Mouse (Mus musculus): ENCODE measurements around the gene Chchd6.
A peak's percentile ranks its signal among the peaks of the same experiment; 100 is the strongest.

The Chchd6 gene

GRCm38 (mm10) chr6:89454437-89454836 lies 141.0 kb downstream of the Chchd6 start:
- DNase-seq (ENCODE audit: low read depth, low spot score) = no peak

DNA sequence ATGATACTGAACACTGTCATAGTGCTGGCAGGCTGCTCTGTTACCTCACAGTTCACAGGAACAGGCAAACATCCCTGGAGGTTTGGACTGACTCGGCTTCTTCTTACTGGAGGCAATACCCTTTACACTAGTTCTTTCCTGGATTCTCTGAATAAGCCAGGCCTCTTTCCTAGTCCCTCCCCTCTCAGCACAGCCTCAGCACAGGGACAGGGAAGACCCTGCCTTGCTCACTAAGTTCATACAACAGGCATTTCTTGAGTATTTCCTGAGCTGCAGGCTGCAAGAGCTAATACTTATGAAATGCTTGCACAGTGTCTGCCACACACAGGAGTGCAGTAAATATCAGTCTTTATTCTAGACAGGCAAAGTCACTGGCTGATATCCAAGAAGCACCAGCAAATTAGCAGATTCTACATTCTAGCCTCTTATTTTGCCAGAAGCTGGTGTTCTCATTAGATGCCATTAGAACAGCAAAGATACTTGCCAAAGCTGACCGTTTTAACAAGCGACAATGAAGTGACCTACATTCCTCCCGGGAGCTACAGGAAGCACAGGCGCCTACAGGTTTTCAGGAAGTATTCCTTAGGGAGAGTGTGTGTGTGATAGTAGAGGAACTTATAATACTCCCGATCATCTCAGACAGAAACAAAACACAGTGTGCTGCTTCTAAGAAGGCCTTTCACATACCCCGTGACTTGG lies 142.3 kb downstream of the Chchd6 start:
- DNase-seq (ENCODE audit: low read depth, low spot score) = no peak

GRCm38 (mm10) chr6:89452356-89452755 lies 143.1 kb downstream of the Chchd6 start:
- no peak for DNase-seq (ENCODE audit: low read depth, low spot score)

DNA sequence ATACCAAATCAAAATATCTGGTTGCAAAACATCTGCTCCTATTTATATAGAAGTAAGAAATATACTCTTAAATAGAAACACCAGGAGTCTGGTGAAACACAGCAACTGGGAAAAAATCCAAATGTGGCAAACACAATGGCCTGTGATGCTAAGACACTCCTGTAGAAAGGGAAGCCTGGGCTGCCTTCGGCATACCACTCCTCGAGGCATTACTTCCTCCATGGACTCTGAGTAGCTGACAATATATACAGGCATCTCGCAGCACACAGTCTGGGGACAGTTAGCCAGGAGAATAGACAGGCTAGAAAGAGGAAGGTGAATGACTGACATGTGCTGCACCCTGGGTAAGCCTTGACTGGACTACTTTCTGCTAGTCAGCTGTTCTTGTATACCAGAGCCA lies 146.7 kb downstream of the Chchd6 start:
- DNase-seq (ENCODE audit: low read depth, low spot score) = no peak

- DNase-seq (ENCODE audit: low read depth, low spot score) = no peak
Measured at GRCm38 (mm10) chr6:89440671-89441070, 154.8 kb downstream of the Chchd6 start.

GRCm38 (mm10) chr6:89431920-89432482 lies 163.5 kb downstream of the Chchd6 start:
- DNase-seq (ENCODE audit: low read depth, low spot score) = no peak

DNA sequence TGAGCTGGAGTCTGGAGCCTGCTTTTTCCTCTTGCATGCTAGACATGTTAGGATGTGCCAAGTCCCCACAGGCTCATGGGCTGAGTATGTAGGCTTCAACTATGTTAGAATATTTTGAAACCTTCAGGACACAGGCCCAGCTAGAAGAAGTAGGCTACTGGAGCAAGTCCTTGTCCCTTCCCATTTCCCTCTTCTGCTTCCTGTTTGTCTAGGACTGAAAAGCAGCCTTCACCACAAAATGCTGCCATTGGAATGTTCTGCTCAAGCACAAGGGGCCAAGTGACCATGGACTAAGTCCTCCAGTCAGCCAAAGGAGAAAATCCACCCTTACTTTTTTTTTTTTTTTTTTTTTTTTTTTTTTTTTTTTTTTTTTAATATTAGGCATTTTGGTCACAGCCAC lies 164.7 kb downstream of the Chchd6 start:
- no peak for DNase-seq (ENCODE audit: low read depth, low spot score)

DNA sequence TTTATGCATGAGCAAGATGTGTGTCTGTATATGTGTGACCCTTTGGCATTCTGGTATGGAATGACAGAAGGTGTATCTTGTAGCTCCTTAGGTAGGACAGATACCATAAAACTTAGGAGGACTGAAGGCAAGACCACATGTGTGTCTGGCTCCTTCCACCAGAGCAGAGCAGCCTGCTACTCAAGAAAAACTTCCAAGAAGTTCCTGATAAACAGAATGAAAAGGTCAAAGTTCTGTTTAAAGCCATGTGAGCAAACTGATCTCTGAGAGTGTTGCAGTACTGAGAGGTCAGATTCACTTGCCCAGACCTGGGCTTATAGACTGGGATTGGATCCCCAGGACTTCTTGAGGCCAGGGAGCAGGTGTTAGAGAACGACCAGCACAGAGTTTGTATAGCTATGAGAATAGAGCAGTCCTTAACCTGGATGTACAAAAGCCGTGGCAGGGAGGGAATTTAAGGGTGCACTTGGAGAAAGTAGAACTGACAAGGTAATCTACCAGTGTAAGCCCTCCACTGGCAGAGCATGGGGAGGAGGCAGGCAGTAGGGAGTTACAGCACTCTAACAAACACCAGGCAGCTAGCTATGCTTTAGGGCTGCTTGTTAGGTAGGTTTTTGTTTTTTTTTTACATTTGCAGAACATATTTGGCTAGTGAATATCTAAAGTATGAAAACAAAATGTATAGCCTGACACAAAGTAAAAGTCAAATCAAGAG lies 166.6 kb downstream of the Chchd6 start:
- DNase-seq (ENCODE audit: low read depth, low spot score) = no peak

GRCm38 (mm10) chr6:89424461-89424860 lies 171.0 kb downstream of the Chchd6 start:
- DNase-seq (ENCODE audit: low read depth, low spot score) = no peak

DNA sequence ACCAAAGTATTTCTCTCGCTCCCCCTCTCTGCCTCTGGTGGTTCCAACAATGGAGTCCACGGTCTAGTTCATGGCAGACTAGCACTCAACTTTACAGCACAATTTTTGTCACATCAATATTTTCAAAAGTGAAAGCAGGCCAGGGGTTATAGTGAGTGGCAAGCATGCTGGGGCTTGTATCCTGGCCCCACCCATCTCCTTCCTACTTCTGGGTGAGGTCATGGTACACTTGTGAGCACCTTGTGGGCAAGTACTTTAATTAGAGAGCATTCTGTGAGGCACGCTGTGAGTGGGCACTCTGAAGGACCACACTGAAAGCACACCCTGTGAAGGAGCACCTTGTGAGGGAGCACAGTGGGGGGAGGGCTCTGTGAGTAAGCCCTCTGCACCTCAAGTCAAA lies 172.8 kb downstream of the Chchd6 start:
- no peak for DNase-seq (ENCODE audit: low read depth, low spot score)

- DNase-seq (ENCODE audit: low read depth, low spot score) = no peak
Measured at GRCm38 (mm10) chr6:89421922-89422321, 173.5 kb downstream of the Chchd6 start.

- no peak for DNase-seq (ENCODE audit: low read depth, low spot score)
Measured at GRCm38 (mm10) chr6:89421503-89421902, 173.9 kb downstream of the Chchd6 start.

DNA sequence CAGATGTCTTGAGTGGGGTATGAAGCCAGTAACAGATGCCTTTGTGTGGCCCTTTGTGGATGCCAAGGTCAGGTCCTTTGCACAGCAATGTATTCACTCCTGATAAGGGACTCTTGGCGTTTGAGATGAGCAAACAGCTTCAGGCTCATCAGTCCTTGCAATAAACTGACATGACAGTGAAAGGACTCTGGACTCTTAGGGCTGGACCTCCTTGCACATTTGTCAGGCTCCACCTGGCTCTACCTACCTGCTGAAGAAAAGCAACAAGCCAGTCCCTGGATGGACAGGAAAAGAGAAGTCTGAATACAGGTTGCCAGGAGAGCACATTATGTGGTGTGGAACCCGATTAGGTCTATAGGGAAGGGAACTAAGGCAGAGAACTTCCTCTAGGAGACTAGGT lies 174.7 kb downstream of the Chchd6 start:
- no peak for DNase-seq (ENCODE audit: low read depth, low spot score)

- DNase-seq (ENCODE audit: low read depth, low spot score) = no peak
Measured at GRCm38 (mm10) chr6:89420110-89420509, 175.3 kb downstream of the Chchd6 start.

DNA sequence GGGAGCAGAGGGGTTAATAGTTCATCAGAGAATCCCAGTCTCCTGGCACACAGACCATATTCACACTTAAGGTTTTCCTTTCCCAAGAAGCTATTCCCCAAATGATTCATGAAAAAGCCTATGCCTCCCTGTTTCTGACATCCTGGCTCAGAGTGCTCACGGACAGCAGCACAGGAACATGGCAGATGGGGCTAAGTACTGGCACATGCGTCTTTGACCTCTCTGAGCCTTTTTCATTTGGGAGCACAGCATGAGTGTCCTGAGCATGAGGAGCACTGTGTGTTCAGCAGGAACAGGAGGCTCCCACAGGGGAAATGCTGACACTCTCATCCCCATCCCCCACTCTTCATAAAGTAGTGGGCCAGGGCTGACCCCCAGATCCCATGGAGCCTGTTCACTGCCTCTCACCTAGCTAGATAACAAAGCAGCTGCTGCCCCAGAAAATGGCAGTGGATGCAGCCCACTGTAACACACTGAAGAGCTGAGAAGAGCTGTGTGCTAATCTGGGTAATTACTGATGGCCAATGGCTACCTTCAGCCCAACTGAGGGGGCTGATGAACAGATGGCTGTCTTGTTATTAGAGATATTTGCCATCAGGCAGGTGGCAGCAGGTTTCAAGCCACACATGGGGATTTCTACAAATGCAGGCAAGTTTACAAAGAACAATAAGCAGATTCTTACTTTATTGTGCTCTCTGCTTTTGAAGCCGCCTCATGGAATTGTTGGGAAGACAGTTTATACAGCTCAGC lies 176.2 kb downstream of the Chchd6 start:
- no peak for DNase-seq (ENCODE audit: low read depth, low spot score)

DNA sequence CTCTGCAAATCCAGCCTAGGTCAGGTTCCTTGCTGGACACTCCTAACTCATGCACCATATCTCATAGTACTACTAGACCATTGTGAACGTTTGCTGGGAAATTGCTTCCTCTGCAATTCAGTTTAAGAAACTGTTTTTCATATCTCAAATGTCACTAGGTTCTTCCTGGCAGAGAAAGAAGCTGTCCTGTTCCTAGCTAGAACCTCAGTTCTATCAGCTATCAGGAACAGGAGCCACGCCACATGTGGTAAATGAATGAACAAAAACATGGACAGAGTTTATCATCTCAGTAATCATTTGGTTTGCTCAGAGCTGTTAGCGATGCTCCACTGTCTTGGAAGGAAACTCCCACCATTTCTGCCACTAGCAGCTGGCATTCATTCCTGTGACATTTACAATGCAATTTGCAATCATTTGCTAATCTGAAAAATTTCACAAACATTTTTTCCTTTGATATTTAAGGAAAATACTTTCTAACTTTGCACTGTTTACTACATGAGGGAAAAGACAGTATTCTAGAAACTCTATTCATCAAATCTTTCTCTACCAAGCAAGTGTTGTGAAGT lies 179.3 kb downstream of the Chchd6 start:
- DNase-seq (ENCODE audit: low read depth, low spot score) = no peak

- DNase-seq (ENCODE audit: low read depth, low spot score) = no peak
Measured at GRCm38 (mm10) chr6:89415091-89415490, 180.4 kb downstream of the Chchd6 start.

DNA sequence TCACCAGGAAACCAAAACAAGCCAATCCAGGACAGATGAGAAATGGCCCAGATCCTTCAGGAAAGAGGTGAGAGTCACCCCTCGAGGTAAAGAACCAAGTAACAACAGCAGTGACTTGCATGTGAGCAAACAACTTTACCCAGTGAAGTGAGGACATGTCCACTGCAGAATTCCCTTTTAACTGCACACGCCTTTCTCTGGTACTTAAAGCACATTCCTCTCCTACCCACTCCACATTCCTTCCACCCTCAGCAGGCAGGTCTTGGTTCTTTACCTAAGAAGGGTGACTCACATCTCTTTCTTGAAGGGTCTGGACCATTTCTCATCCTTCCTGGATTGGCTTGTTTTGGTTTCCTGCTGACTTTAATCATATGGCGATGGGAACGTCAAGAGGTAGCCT lies 181.3 kb downstream of the Chchd6 start:
- peak; percentile 13 for DNase-seq (ENCODE audit: low read depth, low spot score)

DNA sequence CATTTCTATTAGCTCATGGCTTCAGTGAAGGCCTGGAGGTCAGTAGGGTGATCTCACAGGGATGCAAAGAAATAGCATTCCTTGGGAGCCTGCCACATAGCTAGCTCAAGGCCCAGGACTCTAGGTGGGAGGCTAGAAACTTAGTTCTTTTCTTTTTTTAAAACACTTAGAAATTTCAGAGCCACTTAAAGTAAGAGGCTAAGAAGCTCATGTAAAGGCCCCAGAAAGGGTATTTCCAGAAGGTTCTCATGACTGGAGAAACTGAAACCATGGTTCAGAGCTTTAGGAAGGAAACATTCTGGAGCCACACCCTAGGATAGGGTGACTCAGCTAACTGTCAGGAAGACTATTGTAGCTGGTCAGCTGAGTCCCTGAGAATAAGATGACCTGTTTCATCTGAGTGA lies 182.0 kb downstream of the Chchd6 start:
- no peak for DNase-seq (ENCODE audit: low read depth, low spot score)

- DNase-seq (ENCODE audit: low read depth, low spot score) = no peak
Measured at GRCm38 (mm10) chr6:89412562-89412961, 182.9 kb downstream of the Chchd6 start.

DNA sequence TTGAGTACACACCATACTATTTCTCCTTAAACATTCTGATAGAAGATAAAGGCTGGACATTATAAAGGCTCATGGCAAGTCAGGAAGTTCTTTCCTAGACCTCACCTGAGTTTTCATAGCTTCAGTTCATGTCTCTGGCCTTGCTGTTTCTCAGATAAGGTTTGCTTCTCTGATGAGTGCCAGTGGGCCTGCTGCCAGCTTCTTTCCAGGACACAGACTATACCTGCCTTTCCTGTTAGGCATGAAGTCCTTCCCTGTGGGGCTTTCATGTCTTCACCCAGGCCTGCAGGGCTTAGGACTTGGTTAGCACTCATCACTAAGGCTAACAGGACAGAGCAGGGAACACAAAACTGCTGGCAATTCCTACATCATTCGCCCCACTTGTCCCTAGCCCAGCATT lies 186.4 kb downstream of the Chchd6 start:
- DNase-seq (ENCODE audit: low read depth, low spot score) = no peak

- no peak for DNase-seq (ENCODE audit: low read depth, low spot score)
Measured at GRCm38 (mm10) chr6:89408259-89408658, 187.2 kb downstream of the Chchd6 start.

Measured in ES-CJ7 (cell line).